Mouse (Mus musculus): ENCODE results near the gene Mbd6.
"Not testable (repeated sequence)": the region's sequence is repeated elsewhere in the genome, so short reads cannot be mapped to it uniquely, and the experiment has no call there.

Gene Mbd6

GRCm38 (mm10) chr10:127312858-127313257 is 24.0 kb upstream of the Mbd6 start:
- no peak for DNase-seq (ENCODE audit: low spot score)

- peak; percentile 78 for DNase-seq (ENCODE audit: low spot score)
Measured at GRCm38 (mm10) chr10:127312356-127312676, 23.5 kb upstream of the Mbd6 start.

- DNase-seq (ENCODE audit: low spot score), result peak; percentile 87
Measured at GRCm38 (mm10) chr10:127311476-127312355, 22.9 kb upstream of the Mbd6 start, which contains the start of gene Mars. Mars (minus strand) TSS chr10:127311786.

GRCm38 (mm10) chr10:127310523-127311475 is 22.0 kb upstream of the Mbd6 start:
- no peak for DNase-seq (ENCODE audit: low spot score)

GRCm38 (mm10) chr10:127309167-127309566 is 20.3 kb upstream of the Mbd6 start:
- DNase-seq (ENCODE audit: low spot score), result not testable (repeated sequence)

- no peak for DNase-seq (ENCODE audit: low spot score)
Measured at GRCm38 (mm10) chr10:127303136-127303535, 14.3 kb upstream of the Mbd6 start.

- DNase-seq (ENCODE audit: low spot score), result no peak
Measured at GRCm38 (mm10) chr10:127300361-127300760, 11.5 kb upstream of the Mbd6 start.

GRCm38 (mm10) chr10:127297015-127297871 is 8.4 kb upstream of the Mbd6 start:
- DNase-seq (ENCODE audit: low spot score), result no peak

- DNase-seq (ENCODE audit: low spot score), result no peak
Measured at GRCm38 (mm10) chr10:127295986-127296794, 7.4 kb upstream of the Mbd6 start.

GRCm38 (mm10) chr10:127294895-127295510 is 6.2 kb upstream of the Mbd6 start:
- DNase-seq (ENCODE audit: low spot score), result no peak

- no peak for DNase-seq (ENCODE audit: low spot score)
Measured at GRCm38 (mm10) chr10:127293590-127294113, 4.8 kb upstream of the Mbd6 start.

- DNase-seq (ENCODE audit: low spot score), result no peak
Measured at GRCm38 (mm10) chr10:127292987-127293538, 4.2 kb upstream of the Mbd6 start.

- DNase-seq (ENCODE audit: low spot score), result no peak
Measured at GRCm38 (mm10) chr10:127291881-127292638, 3.2 kb upstream of the Mbd6 start.

GRCm38 (mm10) chr10:127290930-127291880 is 2.4 kb upstream of the Mbd6 start:
- peak; percentile 70 for DNase-seq (ENCODE audit: low spot score)

- DNase-seq (ENCODE audit: low spot score), result peak; percentile 97
Measured at GRCm38 (mm10) chr10:127290307-127290929, 1.6 kb upstream of the Mbd6 start.

GRCm38 (mm10) chr10:127289573-127290191 is 864 bp upstream of the Mbd6 start:
- peak; percentile 61 for DNase-seq (ENCODE audit: low spot score)

GRCm38 (mm10) chr10:127288328-127288799 is 454 bp downstream of the Mbd6 start:
- DNase-seq (ENCODE audit: low spot score), result no peak

Measured in spleen, adult 12 weeks (tissue).